Mouse (Mus musculus): ENCODE data around the gene Gabrg3. TPM values are rescaled to one million over a fixed set of nuclear protein-coding genes. Genes with fewer than 3 reads are reported as not detected.

Gabrg3 gene
- polyA plus RNA-seq, 1 experiment from 2014 or later, result 0.69 TPM

DNA sequence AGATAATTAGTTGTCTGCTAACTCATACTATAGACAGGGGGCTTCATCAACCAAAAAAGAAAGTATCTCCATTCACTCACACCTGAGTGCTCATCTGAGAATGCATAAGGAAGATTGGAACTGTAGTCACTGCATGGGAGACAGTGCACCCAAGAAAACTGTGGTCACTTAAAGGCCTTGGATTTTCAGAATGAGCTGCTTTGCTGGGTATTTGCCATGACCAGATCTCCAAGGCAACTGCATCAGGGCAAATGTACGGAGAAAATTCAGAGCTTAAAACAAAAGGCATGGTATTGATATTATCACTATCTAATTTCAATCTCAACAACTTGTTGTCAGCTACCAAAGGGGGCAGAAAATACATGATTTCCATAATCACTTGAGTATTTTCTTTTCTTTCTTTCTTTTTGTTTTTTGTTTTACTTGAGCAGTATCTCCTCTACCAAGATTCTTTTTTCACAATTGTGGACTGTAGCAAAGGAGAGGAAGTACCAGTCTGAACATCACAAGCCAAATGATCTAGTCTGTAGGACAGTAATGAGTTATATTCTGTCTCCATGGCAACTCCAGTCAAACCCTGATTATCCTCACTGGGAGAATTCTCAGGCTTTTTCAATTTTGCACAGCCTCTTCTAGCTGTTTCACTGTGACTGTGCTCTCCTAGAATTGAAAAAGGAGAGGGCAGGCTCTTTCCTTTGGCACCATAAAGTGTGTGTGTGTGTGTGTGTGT is 335.9 kb downstream of the Gabrg3 start:
- Histone ChIP-seq H3K27me3 (no peaks in the 10 kb centered on the region), H3K27ac (no peak overlapping the region), H3K4me2 (no peak overlapping the region), H3K4me3 (no peak overlapping the region), H3K9me3 (replicated peaks) (no peaks in the 10 kb centered on the region), H3K36me3 (no peaks in the 10 kb centered on the region), H3K9ac (no peak overlapping the region), H3K4me1 (replicated peaks) (no peaks in the 10 kb centered on the region)
- ATAC-seq (replicated peaks; ENCODE audit: insufficient number of reproducible peaks, insufficient read depth, low FRiP score, low read depth), result no peak
- WGBS, result 67% methylated on average over 1 of the region's 1 CpGs

DNA sequence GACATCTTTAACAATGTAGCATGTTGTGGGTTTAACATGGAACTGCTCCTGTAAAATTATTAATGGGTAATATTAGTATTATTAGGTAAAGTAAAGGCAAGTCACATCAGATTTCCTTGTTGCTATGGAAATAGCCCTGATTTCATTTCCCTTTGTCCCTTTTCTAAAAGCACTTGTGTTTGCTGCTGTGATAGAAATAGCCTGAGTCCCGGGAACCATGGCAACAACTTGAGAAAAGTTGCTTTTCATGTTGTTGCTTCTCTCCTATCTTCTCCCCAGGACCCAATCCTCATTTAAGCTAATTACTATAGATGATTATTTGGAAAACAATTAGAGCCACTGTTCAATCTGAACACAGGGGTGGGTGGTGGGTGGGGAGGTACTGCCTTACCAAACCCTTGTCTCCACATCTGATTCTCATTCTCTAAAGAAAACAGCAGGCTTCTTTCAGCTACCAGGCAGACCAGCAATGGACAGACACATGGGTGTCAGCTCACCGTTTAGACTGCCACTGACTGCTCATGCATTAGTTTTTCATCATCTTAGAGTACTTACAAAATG is 349.0 kb downstream of the Gabrg3 start:
- WGBS, result 51% methylated on average over 2 of the region's 2 CpGs

DNA sequence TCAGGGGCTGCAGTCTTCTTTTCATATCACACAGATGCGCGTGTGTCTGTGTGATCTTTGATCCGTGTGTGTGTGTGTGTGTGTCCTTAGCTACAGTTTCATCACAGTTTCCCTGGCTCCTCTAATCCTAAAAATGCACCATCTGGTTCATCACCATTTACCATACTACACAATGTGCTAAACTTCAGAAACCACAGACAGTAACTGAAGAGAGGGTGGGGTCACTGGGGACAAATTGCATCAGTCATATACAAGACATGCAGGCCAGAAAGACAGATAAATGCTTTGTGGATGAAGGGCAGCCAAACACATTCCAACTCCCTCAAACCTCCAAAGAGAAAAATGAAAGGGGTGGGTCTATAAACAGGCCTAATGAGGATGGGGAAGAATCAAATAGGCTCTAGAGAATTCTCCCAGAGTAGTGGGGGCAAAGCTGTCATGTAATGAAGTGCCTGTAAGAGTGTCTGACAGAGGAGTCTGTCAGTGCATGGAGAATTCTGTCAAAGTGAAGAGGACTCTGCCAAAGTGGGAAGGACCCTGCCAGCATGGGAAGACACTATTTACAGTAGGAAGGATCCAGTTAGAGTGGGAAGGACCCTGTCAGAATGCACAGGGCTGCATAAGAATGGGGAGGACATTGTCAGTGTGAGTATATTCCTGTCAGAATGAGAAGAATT is 386.3 kb downstream of the Gabrg3 start:
- ATAC-seq (replicated peaks; ENCODE audit: insufficient number of reproducible peaks, insufficient read depth, low FRiP score, low read depth), result no peak
- 76% methylated on average over 3 of the region's 3 CpGs for WGBS
- H3K4me3 ChIP-seq, result no peak overlapping the region
- no peaks in the 10 kb centered on the region for H3K36me3 ChIP-seq
- no peak overlapping the region for H3K9ac ChIP-seq
- no peak overlapping the region for H3K4me2 ChIP-seq
- H3K27me3 ChIP-seq, result no peaks in the 10 kb centered on the region
- no peaks in the 10 kb centered on the region for H3K4me1 ChIP-seq (replicated peaks)
- no peak overlapping the region for H3K27ac ChIP-seq
- no peaks in the 10 kb centered on the region for H3K9me3 ChIP-seq (replicated peaks)

More for the DNA sequence above, 349.0 kb downstream of the Gabrg3 start:
- Histone ChIP-seq H3K36me3 (no peaks in the 10 kb centered on the region), H3K27ac (no peak overlapping the region), H3K4me3 (no peak overlapping the region), H3K9ac (no peak overlapping the region), H3K27me3 (no peaks in the 10 kb centered on the region), H3K4me2 (no peak overlapping the region), H3K4me1 (replicated peaks) (no peaks in the 10 kb centered on the region), H3K9me3 (replicated peaks) (no peaks in the 10 kb centered on the region)
- no peak for ATAC-seq (replicated peaks; ENCODE audit: insufficient number of reproducible peaks, insufficient read depth, low FRiP score, low read depth)

DNA sequence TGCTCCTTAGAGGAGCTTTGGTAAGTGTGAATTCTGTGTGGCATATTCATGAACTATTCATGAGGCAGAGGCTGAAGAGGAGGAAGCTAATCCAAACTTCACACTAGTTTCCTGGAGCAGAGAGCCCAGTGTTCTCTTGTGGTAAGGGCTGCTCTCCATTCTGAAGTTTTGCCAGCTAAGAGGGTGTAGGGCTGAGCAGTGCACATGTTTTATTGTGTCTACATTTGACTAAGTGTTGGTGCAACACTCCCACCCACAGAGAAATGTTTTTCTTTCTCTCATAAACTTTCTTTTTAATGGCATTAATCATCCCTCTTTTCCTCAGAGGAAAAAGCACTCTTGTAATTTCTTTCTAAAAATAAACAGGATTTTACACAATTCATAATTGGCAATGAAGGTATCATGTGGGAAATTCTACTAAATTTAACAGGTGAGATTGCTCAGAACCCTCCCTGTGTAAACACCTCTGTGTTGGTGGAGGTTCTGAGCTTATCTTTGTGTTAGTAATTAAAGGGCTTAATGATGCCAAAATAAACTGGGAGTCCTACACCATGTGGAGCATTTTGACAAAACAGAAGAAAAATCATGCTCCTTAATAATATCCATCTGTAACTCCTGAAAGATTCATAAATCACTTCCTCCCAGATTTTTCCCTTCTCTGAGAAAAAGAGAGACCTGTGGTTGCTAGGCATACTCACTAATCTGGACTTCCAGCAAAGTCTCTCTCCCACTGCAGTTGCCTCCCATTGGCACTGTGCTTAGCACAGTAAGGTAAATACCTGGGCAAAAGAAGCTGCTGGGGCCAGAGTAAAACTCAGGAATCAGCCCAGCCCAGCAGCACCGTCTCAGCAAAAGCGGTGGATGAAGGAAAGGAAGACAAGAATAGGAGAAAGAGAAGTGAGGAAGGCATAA is 389.0 kb downstream of the Gabrg3 start:
- H3K4me2 ChIP-seq, result no peak overlapping the region
- H3K9ac ChIP-seq, result no peak overlapping the region
- H3K27ac ChIP-seq, result no peak overlapping the region
- ATAC-seq (replicated peaks; ENCODE audit: insufficient number of reproducible peaks, insufficient read depth, low FRiP score, low read depth), result no peak
- H3K4me1 ChIP-seq (replicated peaks), result no peaks in the 10 kb centered on the region
- H3K27me3 ChIP-seq, result no peaks in the 10 kb centered on the region
- H3K4me3 ChIP-seq, result no peak overlapping the region
- no peaks in the 10 kb centered on the region for H3K9me3 ChIP-seq (replicated peaks)
- WGBS, result 79% methylated on average over 2 of the region's 2 CpGs
- no peaks in the 10 kb centered on the region for H3K36me3 ChIP-seq

DNA sequence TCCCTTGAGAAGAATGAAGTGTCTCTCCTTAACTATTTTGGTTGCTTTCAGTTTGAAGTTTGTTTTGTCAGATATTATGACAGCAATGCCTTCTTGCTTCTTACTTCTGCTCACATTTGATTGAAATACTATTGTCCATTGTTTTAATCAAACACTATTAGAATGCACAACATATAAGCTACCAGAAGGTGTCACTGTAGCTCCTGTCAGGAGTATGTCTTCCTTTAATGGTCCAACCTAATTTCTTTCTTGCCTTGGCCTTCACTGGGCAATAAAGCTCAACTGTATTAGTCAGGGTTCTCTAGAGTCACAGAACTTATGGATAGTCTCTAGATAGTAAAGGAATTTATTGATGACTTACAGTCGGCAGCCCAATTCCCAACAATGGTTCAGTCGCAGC is 440.6 kb downstream of the Gabrg3 start:
- Histone ChIP-seq H3K4me3 (no peak overlapping the region), H3K4me1 (replicated peaks) (no peaks in the 10 kb centered on the region), H3K27me3 (no peaks in the 10 kb centered on the region), H3K27ac (no peak overlapping the region), H3K9ac (no peak overlapping the region), H3K36me3 (no peaks in the 10 kb centered on the region), H3K4me2 (no peak overlapping the region), H3K9me3 (replicated peaks) (no peaks in the 10 kb centered on the region)
- no peak for ATAC-seq (replicated peaks; ENCODE audit: insufficient number of reproducible peaks, insufficient read depth, low FRiP score, low read depth)
- 79% methylated on average over 2 of the region's 2 CpGs for WGBS

DNA sequence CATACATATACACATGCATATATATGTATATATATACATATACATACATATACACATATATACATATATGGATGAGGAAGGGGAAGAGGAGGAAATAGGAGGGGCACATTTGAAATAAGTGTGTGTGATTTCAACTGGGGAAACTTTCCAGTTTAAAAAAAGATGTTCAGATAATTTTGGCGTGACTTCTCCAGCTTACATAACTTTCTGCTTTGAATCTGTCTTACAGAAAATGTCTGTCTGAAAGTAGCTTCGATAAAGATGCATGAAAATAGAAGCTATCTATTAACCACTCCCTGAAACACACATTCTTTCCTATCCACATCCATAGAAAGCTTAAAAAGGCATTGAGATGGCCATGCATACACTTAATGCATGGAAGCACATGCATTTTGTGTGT is 445.4 kb downstream of the Gabrg3 start:
- Histone ChIP-seq H3K27ac (no peak overlapping the region), H3K9me3 (replicated peaks) (no peaks in the 10 kb centered on the region), H3K27me3 (no peaks in the 10 kb centered on the region), H3K4me1 (replicated peaks) (no peaks in the 10 kb centered on the region), H3K36me3 (no peaks in the 10 kb centered on the region), H3K9ac (no peak overlapping the region), H3K4me3 (no peak overlapping the region), H3K4me2 (no peak overlapping the region)
- ATAC-seq (replicated peaks; ENCODE audit: insufficient number of reproducible peaks, insufficient read depth, low FRiP score, low read depth), result no peak
- WGBS, result 51% methylated on average over 2 of the region's 2 CpGs

DNA sequence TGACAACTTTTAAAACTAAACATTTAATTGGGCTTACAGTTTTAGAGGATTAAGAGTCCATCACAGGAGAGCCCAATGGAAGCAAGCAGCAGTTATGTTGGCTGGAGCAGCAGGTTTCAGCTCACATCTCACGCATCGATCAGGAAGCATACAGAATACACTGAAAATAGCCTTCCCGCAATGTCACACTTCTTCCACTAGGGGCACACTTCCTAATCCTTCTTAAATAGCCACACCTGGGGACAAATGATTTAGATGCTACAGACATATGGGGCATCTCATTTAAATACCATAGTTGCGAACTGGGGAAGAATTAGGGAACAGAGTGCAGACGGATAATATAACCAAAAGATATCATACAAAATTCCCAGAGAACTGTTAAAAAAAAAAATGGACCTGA is 449.0 kb downstream of the Gabrg3 start:
- 70% methylated on average over 5 of the region's 5 CpGs for WGBS
- Histone ChIP-seq H3K4me2 (no peak overlapping the region), H3K36me3 (no peaks in the 10 kb centered on the region), H3K27me3 (no peaks in the 10 kb centered on the region), H3K4me1 (replicated peaks) (no peaks in the 10 kb centered on the region), H3K4me3 (no peak overlapping the region), H3K9ac (no peak overlapping the region), H3K27ac (no peak overlapping the region), H3K9me3 (replicated peaks) (no peaks in the 10 kb centered on the region)
- ATAC-seq (replicated peaks; ENCODE audit: insufficient number of reproducible peaks, insufficient read depth, low FRiP score, low read depth), result no peak

DNA sequence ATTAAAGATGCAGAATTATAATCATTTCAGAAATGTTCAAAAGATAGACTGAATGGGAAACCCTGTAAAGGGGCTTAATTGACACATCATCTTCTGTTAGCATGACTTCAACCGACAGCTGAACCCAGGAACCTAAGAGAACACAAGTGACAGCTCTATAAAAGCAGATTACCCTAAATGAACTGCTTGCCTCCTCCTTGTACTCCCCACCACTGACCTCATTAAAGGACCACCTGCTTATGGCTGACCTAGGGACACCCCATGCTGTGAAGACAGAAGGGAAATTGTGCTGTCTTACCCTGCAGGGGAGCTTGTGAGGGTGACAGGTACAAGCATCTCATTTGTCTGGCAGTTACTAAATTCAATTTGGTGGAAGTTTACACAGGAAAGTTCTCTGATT is 467.5 kb downstream of the Gabrg3 start:
- no peaks in the 10 kb centered on the region for H3K4me1 ChIP-seq (replicated peaks)
- H3K9ac ChIP-seq, result no peak overlapping the region
- 76% methylated on average over 1 of the region's 1 CpGs for WGBS
- ATAC-seq (replicated peaks; ENCODE audit: insufficient number of reproducible peaks, insufficient read depth, low FRiP score, low read depth), result no peak
- no peak overlapping the region for H3K4me2 ChIP-seq
- H3K27ac ChIP-seq, result no peak overlapping the region
- H3K9me3 ChIP-seq (replicated peaks), result peaks cover 7% of the 10 kb centered on the region; the same call in 1 of the 2 replicates
- H3K4me3 ChIP-seq, result no peak overlapping the region
- no peaks in the 10 kb centered on the region for H3K36me3 ChIP-seq
- H3K27me3 ChIP-seq, result no peaks in the 10 kb centered on the region

DNA sequence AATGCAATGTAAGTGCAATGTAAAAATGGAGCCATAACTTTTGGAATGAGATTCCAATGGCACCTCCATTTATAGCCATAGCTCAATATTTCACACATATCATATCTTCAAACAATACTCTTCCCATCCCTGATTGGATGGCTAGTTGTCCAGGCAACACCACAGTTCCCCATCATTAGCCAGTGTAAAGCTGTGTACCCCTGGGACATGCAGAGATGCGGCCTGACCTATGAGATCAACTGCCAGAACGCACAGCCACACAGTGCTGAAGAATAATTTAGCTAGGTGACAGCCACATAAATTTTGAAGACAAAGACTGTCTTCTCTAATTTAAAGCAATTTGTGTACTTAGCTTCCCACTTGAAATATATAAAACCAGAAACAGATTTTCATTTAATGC is 472.1 kb downstream of the Gabrg3 start:
- no peaks in the 10 kb centered on the region for H3K36me3 ChIP-seq
- H3K9me3 ChIP-seq (replicated peaks), result peaks cover 5% of the 10 kb centered on the region; the same call in 1 of the 2 replicates
- WGBS, result 72% methylated on average over 2 of the region's 2 CpGs
- H3K4me2 ChIP-seq, result no peak overlapping the region
- no peak for ATAC-seq (replicated peaks; ENCODE audit: insufficient number of reproducible peaks, insufficient read depth, low FRiP score, low read depth)
- no peak overlapping the region for H3K27ac ChIP-seq
- no peaks in the 10 kb centered on the region for H3K4me1 ChIP-seq (replicated peaks)
- H3K27me3 ChIP-seq, result no peaks in the 10 kb centered on the region
- H3K9ac ChIP-seq, result no peak overlapping the region
- H3K4me3 ChIP-seq, result no peak overlapping the region

DNA sequence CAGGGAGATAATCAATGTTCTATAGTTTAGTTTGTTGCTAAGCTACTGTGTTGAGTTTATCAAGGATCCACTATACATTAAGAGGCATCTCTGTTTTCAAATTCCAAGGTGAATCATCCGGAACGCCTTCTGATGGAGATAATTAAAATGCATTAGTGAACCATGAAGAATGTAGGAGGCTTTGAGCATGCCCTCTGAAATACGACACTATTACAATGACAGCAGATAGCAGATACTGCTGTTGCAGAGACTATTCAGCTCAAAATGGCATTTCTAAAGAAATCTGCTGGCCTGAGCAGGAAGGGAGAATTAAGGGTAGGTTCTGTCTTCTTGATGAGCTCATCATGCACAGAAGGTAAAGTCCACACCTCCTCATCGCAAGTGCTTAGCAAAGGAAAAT is 487.2 kb downstream of the Gabrg3 start:
- WGBS, result 57% methylated on average over 4 of the region's 4 CpGs
- Histone ChIP-seq H3K27ac (no peak overlapping the region), H3K9ac (no peak overlapping the region), H3K4me3 (no peak overlapping the region), H3K4me2 (no peak overlapping the region), H3K9me3 (replicated peaks) (no peaks in the 10 kb centered on the region), H3K27me3 (no peaks in the 10 kb centered on the region), H3K36me3 (no peaks in the 10 kb centered on the region), H3K4me1 (replicated peaks) (no peaks in the 10 kb centered on the region)
- ATAC-seq (replicated peaks; ENCODE audit: insufficient number of reproducible peaks, insufficient read depth, low FRiP score, low read depth), result no peak

All from heart, embryonic 15.5 days (tissue).